Mouse (Mus musculus) cerebellum, adult (tissue): ENCODE data around the gene Epha8.

Source experiments
- ATAC-seq: cut with Nextera tagmentation; 2 replicates; pipeline ENCODE4 v1.9.2; 2017; ENCODE audit warnings: mild to moderate bottlenecking, moderate library complexity, mixed read lengths; ENCODE audit not compliant: insufficient number of reproducible peaks, low FRiP score, low TSS enrichment

Epha8 gene

DNA sequence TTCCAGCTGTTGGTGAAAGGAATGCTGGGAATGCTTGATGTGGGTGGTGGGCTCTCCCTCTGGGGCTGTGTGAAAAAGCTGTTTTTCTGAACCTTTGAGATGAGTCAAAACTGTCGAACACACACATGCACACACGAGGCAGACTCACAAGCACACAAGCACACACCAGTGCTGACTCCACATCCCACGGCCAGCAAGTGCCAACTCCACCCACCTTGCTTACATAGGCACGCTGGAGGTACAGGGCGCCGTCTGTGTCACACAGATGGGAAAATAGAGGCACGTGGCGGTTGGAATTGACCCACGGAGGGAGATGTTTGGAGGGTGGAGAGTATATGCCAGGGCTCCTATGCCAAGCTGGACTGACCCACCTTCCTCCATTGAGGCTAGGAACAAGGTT, 44.8 kb downstream of the Epha8 start:
- ATAC-seq: no peak

DNA sequence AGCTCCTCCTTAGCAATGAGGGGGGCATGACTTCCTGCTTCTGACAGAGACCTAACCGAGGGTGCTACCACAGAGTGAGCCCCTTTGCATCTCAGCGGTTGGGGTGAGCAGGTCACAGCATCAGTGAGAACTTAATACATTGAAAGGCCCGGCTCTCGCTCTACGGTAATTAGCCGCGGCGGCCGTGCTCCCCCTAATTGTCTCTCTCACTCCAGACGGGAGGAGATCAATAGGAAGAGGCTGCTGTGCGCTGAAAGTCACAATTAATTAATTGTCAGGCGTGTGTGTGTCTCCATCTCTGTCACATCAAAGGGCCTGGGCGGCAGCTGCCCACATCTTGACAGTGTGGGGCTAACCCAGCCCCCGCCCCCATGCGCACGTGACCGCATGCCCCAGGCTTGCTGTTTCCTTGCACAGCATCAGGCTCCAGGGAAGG, 45.4 kb downstream of the Epha8 start:
- ATAC-seq: no peak

DNA sequence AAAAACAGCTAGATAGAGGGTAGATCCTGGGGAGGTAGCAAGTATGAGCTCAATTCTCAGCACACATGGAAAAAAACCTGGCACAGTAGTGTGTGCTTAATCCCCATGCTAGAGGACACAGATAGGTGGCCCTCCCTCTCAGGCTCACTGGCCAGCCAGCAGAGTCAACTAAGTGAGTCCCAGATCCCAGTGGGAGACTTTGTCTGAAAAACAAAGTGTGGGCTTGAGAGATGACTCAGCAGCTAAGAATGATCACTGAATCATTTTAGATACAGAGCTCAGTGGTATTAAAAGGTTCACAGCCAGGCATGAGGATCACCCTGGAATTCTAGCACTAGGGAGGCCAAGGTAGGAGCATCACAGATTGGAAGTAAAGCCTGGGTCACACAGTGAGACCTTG, 48.8 kb downstream of the Epha8 start:
- ATAC-seq: no peak

DNA sequence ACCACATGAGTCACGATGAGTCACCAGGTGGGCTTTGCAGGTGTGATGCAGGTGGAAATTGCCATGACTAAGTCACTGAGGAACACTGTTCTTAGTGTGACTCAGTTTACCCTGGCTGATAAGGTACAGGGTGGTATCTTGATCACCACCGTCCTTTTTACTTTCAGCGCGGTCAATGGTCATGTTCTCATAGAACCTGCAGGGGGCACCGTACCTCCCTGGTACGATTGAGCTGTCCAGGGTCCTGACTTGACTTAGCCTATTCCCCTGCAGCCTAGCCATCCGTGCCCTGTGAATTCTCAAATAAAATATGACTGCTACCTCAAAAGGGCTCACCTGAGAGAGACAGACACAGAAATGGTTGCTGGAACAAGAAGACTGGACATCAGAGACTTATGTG, 49.6 kb downstream of the Epha8 start:
- ATAC-seq: no peak

DNA sequence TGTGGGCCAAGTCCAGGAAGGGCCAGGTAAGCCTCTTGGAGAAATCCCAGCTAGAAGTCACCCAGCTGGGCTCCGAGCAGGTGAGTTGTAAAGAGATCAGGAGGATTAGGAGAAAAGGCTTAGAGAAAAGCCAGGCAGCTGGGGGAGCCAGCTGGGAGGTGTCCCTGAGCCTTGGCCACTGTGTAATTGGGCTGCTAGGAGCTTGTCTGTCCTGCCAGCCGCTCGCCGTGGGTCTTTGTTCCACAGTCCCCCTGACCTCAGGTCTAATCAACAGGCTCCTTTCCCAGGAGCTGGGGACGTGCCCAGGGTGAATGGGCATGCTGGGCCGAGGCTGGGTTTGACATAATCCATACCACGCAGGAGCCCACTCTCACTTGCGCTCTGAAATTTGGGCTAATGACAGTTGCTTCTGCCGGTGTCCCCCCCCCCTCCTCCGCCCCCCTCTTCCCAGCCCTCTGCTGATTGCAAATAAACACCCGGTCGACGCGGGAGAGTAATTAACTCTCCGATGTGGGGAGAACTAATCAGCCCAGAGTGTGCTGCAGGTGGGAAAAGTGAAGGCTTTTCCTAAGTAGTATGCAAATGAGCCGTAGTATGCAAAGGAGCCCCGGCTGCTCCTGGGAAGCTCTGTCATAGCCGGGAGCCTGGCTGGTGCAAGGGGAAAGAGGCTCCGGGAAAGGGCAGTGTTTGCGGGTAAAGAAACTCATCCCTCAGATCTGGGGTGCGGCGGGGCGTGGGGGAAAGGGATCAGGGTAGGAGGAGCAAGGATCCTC, 51.7 kb downstream of the Epha8 start:
- no peak for ATAC-seq

DNA sequence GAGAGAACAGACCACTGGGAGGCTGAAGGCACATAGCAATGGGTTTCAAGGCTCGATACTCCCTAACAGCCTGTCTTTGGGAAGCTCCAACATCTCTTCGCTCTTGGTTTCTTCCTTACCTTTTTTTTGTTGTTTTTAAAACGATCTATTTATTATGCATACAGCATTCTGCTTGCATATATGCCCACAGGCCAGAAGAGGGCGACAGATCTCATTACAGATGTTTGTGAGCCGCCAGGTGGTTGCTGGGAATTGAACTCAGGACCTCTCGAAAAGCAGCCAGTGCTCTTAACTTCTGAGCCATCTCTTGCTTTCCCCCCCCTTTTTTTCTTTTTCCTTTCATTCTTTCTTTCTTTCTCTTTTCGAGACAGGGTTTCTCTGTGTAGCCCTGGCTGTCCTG, 57.5 kb downstream of the Epha8 start:
- no peak for ATAC-seq

DNA sequence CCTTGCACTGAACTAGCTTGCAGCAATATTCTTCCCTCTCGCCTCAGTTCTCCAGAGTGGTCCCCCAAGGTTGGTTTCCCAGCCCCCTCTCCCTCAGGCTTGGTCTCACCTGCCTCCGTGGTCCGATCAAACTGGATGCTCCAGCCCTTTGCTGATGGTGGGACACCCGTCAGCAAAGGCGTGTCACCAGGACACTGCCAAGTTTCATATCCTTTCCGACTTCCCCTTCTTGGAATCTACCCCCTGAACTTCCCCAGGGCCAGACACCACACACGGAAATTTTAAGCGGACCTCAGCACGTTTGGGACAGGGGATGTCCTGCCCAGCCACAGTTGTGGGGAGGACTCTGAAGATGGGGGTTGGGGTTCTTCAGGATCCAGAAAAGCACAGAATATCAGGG, 58.0 kb downstream of the Epha8 start, which contains the start of gene C1qa:
Gene C1qa, minus strand, starts transcription at position 167 of the 400 bp plus-strand sequence.
- ATAC-seq: no peak

DNA sequence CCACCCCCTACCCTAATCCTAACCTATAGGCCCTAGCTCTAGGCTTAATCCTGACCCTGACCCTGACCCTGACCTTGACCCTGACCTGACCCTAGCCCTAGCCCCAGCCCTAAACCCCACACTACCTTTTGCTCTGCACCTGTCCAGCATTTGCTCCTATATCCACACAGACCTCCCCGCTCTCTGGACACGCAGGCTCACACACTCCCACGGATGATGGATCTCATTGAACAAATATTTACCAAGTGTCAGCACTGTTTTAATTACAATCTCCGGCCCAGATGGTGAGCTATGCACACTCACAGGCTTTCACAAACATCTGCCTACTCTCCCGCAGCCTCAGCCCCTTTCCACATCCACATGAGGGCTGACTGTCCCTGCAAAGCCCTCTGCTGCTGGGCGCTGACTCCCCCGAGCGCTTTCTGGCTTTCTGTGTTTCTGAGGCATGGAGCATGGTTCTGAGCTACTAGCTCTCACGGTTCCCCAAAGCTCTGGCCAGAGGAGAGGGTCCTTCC, 58.5 kb downstream of the Epha8 start:
- ATAC-seq: no peak

DNA sequence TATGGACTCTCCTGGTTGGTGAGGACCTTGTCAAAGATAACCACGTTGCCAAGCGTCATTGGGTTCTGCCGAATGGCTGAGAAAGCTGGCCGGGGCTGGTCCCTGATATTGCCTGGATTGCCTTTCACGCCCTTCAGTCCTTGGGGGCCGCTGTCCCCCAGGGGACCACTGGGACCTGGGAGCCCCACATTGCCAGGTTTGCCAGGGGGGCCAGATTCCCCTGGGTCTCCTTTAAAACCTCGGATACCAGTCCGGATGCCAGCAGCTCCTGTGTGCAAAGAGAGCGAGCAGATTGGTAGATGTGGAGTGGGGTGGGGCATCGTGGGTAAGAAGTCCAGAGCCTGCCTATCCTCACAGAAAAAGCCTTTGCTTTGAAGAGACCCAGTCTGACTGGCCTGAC, 60.2 kb downstream of the Epha8 start:
- ATAC-seq: no peak

DNA sequence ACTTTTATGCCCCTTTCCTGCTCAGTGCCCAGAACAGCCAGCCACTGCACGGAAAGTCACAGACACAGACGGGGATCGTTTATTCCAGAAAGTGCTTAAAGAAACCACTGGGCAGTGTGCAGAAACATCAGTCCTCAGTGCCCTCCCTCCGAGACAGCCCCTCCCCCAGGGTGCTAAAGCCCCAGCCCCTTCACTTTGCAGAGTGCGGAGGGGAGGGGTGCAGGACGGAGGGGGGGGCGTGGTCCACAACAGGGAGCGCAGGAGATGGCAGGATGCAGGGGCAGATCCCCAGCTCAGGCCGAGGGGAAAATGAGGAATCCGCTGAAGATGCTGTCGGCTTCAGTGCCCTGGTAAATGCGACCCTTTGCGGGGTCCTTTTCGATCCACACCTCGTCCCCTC, 60.8 kb downstream of the Epha8 start:
- no peak for ATAC-seq

DNA sequence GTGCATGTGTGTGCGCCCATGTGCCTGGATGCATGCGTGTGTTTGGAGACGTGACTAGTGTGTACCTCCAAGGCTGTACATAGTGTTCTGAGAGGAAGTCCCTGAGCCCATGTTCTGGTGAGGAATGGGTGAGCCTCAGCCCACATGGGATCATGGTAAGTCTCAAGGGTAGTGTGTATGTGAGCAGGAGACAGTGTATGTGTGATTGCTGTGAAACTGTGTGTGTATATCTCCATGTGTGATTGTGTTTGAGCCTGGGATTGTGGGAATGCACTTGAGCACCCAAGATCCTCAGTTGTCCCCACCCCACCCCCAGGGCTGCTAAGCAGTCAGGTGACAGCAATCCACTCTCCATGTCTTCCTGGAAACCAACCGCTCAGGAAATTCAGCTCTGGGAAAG, 61.8 kb downstream of the Epha8 start:
- no peak for ATAC-seq

DNA sequence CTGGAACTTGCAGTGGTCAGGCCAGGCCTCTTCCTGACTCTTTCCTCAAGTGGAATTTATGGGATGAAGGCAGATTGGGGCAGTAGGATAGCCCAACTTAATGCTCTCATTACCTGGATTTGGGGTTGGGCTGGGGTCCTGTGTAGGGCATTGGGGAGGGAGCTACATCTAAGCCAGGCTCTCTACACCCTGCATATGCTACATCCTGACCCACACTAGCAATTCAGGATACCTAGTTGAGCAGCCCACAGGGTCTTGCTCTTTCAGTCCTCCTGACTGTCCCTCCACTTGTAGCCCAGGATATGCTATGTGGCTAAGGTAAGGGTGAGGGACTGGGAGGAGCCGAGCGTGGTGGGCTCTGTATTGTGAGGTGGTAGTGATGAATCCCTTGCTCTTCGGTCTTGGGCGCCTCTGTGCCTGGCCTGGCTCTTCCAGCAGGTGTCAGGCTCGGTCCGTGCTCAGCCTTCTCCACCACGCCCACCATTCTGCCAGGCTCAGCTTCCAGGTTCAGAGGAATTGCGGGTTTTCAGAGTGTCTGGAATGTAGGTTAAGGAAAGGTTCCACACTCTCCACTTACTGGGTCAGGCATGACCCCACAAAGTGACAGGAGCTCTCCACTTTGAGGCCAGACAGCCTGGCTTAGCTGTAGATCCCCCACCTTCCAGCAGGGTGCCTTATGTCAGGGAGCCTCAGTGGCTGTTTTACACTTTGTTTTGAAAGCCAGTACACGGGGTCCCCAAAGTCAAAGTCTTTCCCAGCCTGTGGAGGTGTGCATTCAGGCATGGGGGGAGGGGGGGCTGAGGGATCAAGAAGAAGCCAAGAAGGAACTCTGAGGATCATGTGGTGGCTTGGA, 62.7 kb downstream of the Epha8 start:
- ATAC-seq: peak; percentile 68; the same call in 1 of the 2 replicates

DNA sequence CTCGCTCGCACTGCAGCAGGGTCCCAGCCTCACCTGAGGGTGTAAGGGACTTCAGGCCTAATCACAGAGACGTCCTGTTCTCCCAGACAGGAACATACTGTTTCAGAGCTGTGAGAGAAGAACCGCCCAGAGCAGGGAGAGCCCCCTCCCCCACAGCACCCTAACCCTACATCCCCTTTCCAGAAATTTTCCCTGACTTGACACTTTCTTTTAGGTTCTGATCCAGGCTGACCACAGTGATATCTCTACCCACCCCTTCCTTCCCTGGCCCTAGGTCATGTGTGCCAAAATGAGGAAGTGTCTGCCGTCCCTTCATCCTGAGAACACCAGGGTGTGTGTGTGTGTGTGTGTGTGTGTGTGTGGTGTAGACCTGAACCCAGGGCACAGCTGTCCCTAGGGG, 63.8 kb downstream of the Epha8 start, which contains the start of gene C1qc:
Gene C1qc, minus strand, starts transcription at position 255 of the 400 bp plus-strand sequence.
- ATAC-seq: no peak

DNA sequence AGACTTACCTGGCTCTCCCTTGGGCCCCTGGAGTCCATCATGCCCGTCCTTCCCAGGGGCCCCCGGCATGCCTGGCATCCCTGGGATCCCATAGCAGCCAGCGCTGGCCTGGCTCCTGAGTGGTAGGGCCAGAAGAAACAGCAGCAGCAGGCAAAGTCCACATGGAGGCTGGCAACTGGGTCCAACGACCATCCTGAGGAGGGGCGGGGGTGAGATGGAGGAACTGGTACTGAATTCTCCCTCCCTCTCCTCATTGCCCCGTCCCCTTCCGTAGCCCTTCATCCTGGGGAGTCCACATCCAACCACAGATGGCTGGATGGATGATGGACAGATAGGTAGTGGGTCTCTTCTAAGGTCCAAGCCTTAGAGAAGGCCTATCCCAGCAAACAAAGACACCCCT, 64.2 kb downstream of the Epha8 start:
- no peak for ATAC-seq

DNA sequence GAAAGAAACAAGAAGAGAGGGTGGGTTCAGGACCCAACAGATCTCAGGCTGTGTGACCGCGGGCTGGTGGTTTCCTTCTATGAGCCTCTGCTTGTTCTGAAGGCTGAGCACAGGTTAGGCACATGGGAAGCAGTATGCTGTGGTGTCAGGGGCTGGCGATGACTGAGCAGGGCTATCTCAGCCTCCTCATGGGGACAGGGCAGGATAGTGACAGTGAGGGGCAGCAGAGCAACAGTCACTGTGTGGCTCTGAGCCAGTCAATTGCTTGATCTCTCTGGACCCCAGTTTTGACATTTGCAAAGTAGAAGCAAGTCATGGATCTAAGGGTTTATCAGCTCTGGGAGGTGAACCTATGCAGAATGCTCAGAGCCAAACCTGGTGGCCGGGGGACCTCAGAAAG, 65.5 kb downstream of the Epha8 start:
- no peak for ATAC-seq

DNA sequence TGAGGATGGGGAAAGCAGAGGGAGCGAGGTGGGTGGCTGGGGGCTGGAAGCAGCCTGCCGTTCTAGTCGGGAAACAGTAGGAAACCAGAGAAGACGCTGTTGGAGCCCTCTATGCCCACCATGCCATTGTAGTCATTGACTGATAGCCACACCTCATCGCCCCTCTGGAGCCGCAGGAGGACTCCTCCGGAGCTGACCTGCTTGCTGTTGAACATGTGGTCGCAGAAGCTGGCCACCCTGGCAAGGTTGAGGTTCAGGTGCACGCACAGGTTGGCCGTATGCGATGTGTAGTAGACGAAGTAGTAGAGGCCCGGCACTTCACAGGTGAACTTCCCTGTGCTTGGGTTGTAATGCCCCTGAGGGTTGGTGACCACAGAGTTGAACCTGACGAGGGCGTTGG, 66.6 kb downstream of the Epha8 start:
- no peak for ATAC-seq

DNA sequence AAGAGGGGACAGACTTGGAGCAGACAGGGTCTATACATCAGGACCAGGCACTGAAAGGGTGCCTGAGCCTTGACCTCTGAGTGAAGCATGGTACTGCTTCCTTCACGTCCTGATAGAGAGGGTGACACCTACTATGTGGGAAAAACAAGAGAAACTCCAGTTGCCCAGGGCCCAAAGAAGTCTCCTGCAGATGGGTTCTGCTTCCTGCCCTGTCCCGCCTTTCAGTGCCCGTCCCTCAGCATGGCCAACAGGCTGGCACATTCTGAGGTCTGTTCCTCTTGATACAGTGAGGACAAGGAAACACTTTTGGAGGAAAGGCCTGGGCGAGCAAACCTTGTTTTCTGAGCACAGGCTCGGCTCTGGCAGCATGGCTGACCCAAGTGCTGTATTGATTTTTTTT, 68.9 kb downstream of the Epha8 start:
- ATAC-seq: no peak

DNA sequence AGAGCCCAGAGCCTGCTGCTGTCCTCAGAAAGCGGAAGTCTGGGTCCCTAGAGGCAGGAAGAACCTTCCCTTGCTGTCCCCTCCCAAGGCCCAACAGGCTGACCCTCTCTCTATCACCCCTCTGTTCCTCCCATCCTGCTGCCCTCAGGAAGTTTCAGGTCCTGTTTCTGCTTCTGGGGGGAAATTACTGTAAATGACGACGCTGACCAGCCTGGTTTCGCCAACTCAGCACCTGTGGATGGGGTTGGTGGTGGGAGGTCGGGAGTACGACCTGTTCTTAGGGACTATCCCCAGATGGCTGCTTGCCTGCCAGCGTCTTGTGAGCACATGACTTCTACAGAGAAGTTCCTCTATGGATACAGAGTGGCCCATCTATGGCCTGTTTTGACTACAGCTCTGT, 70.5 kb downstream of the Epha8 start, which contains the start of gene C1qb:
Gene C1qb, minus strand, starts transcription at position 87 of the 400 bp plus-strand sequence.
- ATAC-seq: no peak
